Mouse (Mus musculus) left cerebral cortex, postnatal 14 days (tissue): ENCODE measurements at regions not wholly inside any gene's neighbourhood (a gene's known extent, or its start where the extent isn't known, plus 50 kb on each side); places are given as distances from the start of the nearest gene placed in this dataset.

Experiments
- DNase-seq, 2 experiments: peaks; one replicate each; pipeline ENCODE4 v3.0.0; 2021 to 2022; ENCODE audit warnings: low spot score in 2 of 2, mixed read lengths in 1 of 2
- intact Hi-C: fragments of 180-260 bp; cut with DNase I; formaldehyde crosslinking; loops from one replicate; pipeline ENCODE4 v1.15.1; 2025

GRCm38 (mm10) chrX:121301915-121302314 lies 989.0 kb upstream of the H2afb3 start:
- intact Hi-C loops: no loop called here
- DNase-seq: no peak

- intact Hi-C loops: no loop called here
- DNase-seq: no peak
Measured at GRCm38 (mm10) chrX:121291239-121291638, 978.3 kb upstream of the H2afb3 start.

GRCm38 (mm10) chrX:121270071-121270470 lies 957.2 kb upstream of the H2afb3 start:
- intact Hi-C loops: no loop called here
- DNase-seq: no peak

GRCm38 (mm10) chrX:121269620-121270019 lies 956.7 kb upstream of the H2afb3 start:
- no peak for DNase-seq
- intact Hi-C loops: loop anchor here (1.0 kb wide), 1 partner anchor 15 kb away; no protein-coding TSS in a partner anchor

- no peak for DNase-seq
- intact Hi-C loops: no loop called here
Measured at GRCm38 (mm10) chrX:121232142-121233000, 919.5 kb upstream of the H2afb3 start.
